Mouse (Mus musculus) hindbrain, embryonic 14.5 days (tissue): ENCODE results near the gene Dhrs7. TPM values are rescaled to one million over a fixed set of nuclear protein-coding genes. Genes with fewer than 3 reads are reported as not detected.
"Not testable (repeated sequence)": the region's sequence is repeated elsewhere in the genome, so short reads cannot be mapped to it uniquely, and the experiment has no call there.

Source experiments
- ATAC-seq: fragments of 200-750 bp; cut with Nextera tagmentation; 2 replicates; pipeline ENCODE4 v1.8.0; 2017; ENCODE audit warnings: moderate number of reproducible peaks, mild to moderate bottlenecking, moderate TSS enrichment, moderate library complexity; ENCODE audit not compliant: low FRiP score
- DNase-seq: peaks from one replicate; pipeline ENCODE4 v3.0.0-alpha.2; 2015; ENCODE audit warnings: low spot score
- H3K27ac ChIP-seq: fragments of 300-500 bp; sonication (generic); 2 replicates; pipeline ENCODE4 v1.5.1; 2014; ENCODE audit warnings: mild to moderate bottlenecking, moderate library complexity
- H3K27me3 ChIP-seq: fragments of 300-500 bp; sonication (generic); 2 replicates; pipeline ENCODE4 v1.6.1; 2014; ENCODE audit warnings: mild to moderate bottlenecking, low read length, mixed read lengths; ENCODE audit not compliant: control insufficient read depth, insufficient read depth
- H3K36me3 ChIP-seq: fragments of 300-500 bp; sonication (generic); replicated peaks from 2 replicates; pipeline ENCODE4 v1.6.1; 2014; ENCODE audit not compliant: control insufficient read depth, insufficient read depth
- H3K4me1 ChIP-seq: fragments of 300-500 bp; sonication (generic); replicated peaks from 2 replicates; pipeline ENCODE4 v1.6.1; 2014; ENCODE audit warnings: antibody characterized with exemption, low read length, mixed read lengths; ENCODE audit not compliant: control insufficient read depth, insufficient read depth
- H3K4me2 ChIP-seq: fragments of 300-500 bp; sonication (generic); replicated peaks from 2 replicates; pipeline ENCODE4 v1.6.1; 2014; ENCODE audit warnings: mild to moderate bottlenecking, moderate library complexity
- H3K4me3 ChIP-seq: fragments of 300-500 bp; sonication (generic); replicated peaks from 2 replicates; pipeline ENCODE4 v1.5.1; 2014; ENCODE audit warnings: mild to moderate bottlenecking, low read length
- H3K9ac ChIP-seq: fragments of 300-500 bp; sonication (generic); 2 replicates; pipeline ENCODE4 v1.6.1; 2014
- H3K9me3 ChIP-seq: fragments of 300-500 bp; sonication (generic); 2 replicates; pipeline ENCODE4 v1.6.1; 2016; ENCODE audit warnings: low read length; ENCODE audit not compliant: control insufficient read depth
- WGBS: fragments of 180-500 bp; shearing (Covaris S2); extraction: QIAGEN DNeasy Blood & Tissue Kit; methylation state at CpG from one replicate; pipeline ENCODE4 v1.1.7; 2014; 5-methylcytosine and 5-hydroxymethylcytosine counted together
- polyA plus RNA-seq: library from polyadenylated mRNA; unstranded; fragments of >200 nt; fragmentation: Nextera tagmentation; extraction: Ambion mirVana; gene quantifications from 2 replicates; pipeline ENCODE4 v1.2.1, GENCODE M21; 2014

Dhrs7 gene
- polyA plus RNA-seq, 1 experiment from 2014 or later, result 15.8 TPM

GRCm38 (mm10) chr12:72686566-72686965, 21.9 kb upstream of the Dhrs7 start:
- H3K4me3 ChIP-seq, H3K36me3 ChIP-seq, ATAC-seq, H3K27ac ChIP-seq, H3K4me1 ChIP-seq, H3K9me3 ChIP-seq, H3K9ac ChIP-seq, H3K27me3 ChIP-seq, H3K4me2 ChIP-seq, DNase-seq: not testable (repeated sequence)
- WGBS, result 81% methylated on average over 4 of the region's 4 CpGs

DNA sequence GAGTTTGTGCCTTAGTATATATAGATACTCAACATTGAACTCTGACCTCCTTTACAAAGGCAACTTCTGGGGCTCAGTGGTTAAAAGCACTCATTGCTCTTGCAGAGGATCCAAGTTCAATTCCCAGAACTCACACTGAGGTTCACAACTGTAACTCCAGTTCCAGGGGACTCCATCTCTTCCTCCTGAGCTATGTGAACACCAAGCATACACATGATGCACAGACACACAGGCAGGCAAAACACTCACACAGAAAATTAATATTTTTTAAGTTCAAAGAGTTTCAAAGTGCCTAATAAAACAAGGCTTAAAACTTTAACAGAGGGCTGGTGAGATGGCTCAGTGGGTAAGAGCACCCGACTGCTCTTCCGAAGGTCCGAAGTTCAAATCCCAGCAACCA, 18.9 kb upstream of the Dhrs7 start:
- no peaks in the 10 kb centered on the region for H3K36me3 ChIP-seq
- no peak for ATAC-seq
- no peak overlapping the region for H3K27ac ChIP-seq
- H3K4me1 ChIP-seq, result no peaks in the 10 kb centered on the region
- no peak overlapping the region for H3K9ac ChIP-seq
- H3K4me2 ChIP-seq, result no peak overlapping the region
- DNase-seq, result no peak
- no peaks in the 10 kb centered on the region for H3K9me3 ChIP-seq
- 98% methylated on average over 3 of the region's 3 CpGs for WGBS
- no peak overlapping the region for H3K4me3 ChIP-seq
- no peaks in the 10 kb centered on the region for H3K27me3 ChIP-seq

DNA sequence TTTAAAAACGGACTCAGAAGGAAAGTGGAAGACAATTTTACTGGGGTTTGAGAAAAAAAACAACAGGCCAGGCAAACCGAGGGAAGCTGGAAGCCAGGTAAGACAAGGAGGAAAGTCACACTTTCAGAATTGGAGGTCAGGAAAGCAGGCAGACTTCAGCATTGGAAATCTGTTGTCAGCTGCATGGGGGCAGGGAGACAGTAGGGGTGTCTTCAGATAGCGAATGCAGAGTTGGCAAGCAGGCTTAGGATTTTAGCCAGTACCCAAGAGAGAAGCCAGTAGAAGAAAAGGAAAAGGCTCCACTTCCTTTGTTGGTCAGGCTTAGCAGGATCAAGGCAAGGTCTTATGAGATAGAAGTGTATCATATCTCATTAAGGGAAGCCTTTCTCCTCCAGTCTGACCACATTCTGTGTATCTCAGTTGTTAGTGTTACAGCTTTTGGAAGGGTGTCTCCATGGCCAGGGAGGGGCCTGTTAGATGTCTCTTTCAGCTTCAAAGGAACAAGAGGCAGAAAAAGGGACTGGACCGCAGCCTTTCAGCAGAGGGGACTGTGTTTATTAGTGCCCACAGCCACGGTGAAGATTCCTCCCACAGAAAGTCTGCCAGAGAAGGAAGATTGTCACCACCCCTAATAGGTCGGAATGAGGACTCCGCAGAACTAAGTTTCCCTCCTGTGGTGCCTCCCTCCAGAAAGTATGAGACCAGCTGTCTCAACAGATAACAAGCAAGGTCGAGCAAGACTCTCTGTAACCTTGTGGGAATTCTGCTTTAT, 18.0 kb upstream of the Dhrs7 start:
- no peak overlapping the region for H3K4me2 ChIP-seq
- ATAC-seq, result no peak

DNA sequence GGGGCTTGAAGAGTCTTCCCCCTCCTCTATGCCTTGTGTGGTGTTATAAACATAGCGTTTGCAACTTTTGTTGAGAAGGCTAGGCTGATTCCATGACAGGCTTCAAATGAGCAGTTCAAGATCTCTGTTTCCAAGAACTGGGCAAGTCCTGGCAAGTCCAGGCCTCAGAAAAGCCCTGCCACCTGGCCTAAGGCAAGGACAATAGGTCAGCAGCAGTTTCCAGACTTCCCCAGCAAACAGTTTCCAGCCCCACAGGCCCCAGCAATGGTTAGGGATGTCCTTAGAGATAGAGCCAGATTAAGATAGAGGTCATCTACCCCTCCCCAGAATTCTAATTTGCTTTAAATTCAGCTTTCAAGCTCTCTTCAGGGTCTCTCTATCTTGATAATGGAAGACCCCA, 17.2 kb upstream of the Dhrs7 start:
- H3K27ac ChIP-seq, result no peak overlapping the region
- ATAC-seq, result no peak
- DNase-seq, result no peak
- H3K9ac ChIP-seq, result no peak overlapping the region
- H3K4me2 ChIP-seq, result no peak overlapping the region
- no peaks in the 10 kb centered on the region for H3K27me3 ChIP-seq
- 97% methylated on average over 1 of the region's 1 CpGs for WGBS
- H3K9me3 ChIP-seq, result no peaks in the 10 kb centered on the region
- H3K4me1 ChIP-seq, result no peaks in the 10 kb centered on the region
- no peaks in the 10 kb centered on the region for H3K36me3 ChIP-seq
- no peak overlapping the region for H3K4me3 ChIP-seq

More for the DNA sequence above, 18.0 kb upstream of the Dhrs7 start:
- no peaks in the 10 kb centered on the region for H3K9me3 ChIP-seq
- H3K27ac ChIP-seq, result no peak overlapping the region
- H3K9ac ChIP-seq, result no peak overlapping the region
- WGBS, result 61% methylated on average over 8 of the region's 8 CpGs
- no peaks in the 10 kb centered on the region for H3K36me3 ChIP-seq
- no peak overlapping the region for H3K4me3 ChIP-seq
- no peaks in the 10 kb centered on the region for H3K27me3 ChIP-seq
- DNase-seq, result no peak
- no peaks in the 10 kb centered on the region for H3K4me1 ChIP-seq

GRCm38 (mm10) chr12:72679635-72680034, 14.9 kb upstream of the Dhrs7 start:
- no peak overlapping the region for H3K9ac ChIP-seq
- H3K4me3 ChIP-seq, result no peak overlapping the region
- H3K4me1 ChIP-seq, result no peaks in the 10 kb centered on the region
- H3K36me3 ChIP-seq, result no peaks in the 10 kb centered on the region
- H3K27me3 ChIP-seq, result no peaks in the 10 kb centered on the region
- H3K4me2 ChIP-seq, result no peak overlapping the region
- no peak overlapping the region for H3K27ac ChIP-seq
- ATAC-seq (no peak), DNase-seq (no peak)
- H3K9me3 ChIP-seq, result no peaks in the 10 kb centered on the region
- 80% methylated on average over 3 of the region's 3 CpGs for WGBS

DNA sequence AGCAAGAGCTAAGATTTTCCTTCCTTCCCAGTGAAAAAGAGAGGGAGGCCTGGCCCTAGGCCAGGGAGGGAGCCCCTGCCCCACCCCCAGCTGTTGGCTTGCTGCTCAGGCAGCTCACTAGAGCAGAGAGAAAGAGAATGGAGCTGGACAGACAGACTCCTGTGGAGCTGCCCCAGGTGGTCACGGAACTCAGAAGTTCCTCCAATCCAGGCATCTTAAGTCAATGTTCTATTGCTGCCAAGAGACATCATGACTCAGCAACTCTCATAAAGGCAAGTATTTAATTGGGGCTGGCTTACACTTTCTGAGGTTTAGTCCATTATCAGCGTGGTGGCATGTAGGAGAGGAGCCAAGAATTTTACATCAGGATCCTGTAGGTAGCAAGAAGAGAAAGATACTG, 10.1 kb upstream of the Dhrs7 start:
- WGBS, result 61% methylated on average over 2 of the region's 2 CpGs
- Histone ChIP-seq H3K4me3 (no peak overlapping the region), H3K9me3 (no peaks in the 10 kb centered on the region), H3K4me2 (no peak overlapping the region), H3K9ac (no peak overlapping the region), H3K4me1 (no peaks in the 10 kb centered on the region), H3K27me3 (no peaks in the 10 kb centered on the region), H3K36me3 (no peaks in the 10 kb centered on the region), H3K27ac (no peak overlapping the region)
- DNase-seq (no peak), ATAC-seq (no peak)

DNA sequence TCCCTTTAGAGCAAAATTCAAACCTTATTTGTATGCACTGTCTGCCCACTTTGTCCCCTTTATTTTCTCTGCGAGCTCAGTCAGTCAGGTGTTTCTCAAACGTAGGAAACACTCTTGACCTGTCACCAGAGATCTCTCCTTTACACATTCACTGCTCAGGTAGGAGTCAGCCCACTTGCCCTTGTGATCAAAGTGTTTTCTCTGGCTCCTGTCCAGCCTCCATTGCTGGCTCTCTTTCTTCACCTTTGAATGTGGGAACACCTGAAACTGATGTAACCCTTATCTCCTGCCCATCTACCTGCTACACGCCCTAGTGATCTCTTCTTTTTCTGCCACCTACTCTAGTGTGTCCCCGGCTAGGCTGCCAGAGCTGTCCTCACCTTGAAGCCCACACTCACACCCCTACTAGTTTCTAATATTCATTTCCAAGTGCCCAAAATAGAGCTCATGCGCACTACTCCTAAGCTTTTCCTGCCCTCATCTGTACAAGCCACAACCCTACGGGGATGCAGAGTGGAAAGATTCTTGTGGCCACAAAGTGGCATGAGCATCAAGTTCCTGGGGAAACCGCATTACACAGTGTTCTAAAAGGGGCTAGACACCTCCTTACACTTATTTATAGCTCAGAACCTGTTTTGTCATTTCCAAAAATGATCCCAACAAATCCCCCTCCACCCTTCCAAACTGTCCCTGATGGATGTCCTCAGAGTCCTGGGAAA, 9.5 kb upstream of the Dhrs7 start:
- WGBS, result 82% methylated on average over 7 of the region's 7 CpGs
- Histone ChIP-seq H3K9me3 (no peaks in the 10 kb centered on the region), H3K9ac (no peak overlapping the region), H3K27ac (no peak overlapping the region), H3K4me3 (no peak overlapping the region), H3K4me1 (no peaks in the 10 kb centered on the region), H3K36me3 (no peaks in the 10 kb centered on the region), H3K27me3 (no peaks in the 10 kb centered on the region), H3K4me2 (no peak overlapping the region)
- DNase-seq (no peak), ATAC-seq (no peak)

GRCm38 (mm10) chr12:72671516-72672135, 6.9 kb upstream of the Dhrs7 start:
- ATAC-seq, result no peak
- no peaks in the 10 kb centered on the region for H3K27me3 ChIP-seq

GRCm38 (mm10) chr12:72670921-72671320, 6.2 kb upstream of the Dhrs7 start:
- DNase-seq, result no peak
- H3K4me2 ChIP-seq, result no peak overlapping the region
- H3K4me3 ChIP-seq, result no peak overlapping the region
- no peak overlapping the region for H3K27ac ChIP-seq
- no peaks in the 10 kb centered on the region for H3K4me1 ChIP-seq
- no peaks in the 10 kb centered on the region for H3K36me3 ChIP-seq
- no peak overlapping the region for H3K9ac ChIP-seq
- WGBS, result 96% methylated on average over 8 of the region's 8 CpGs
- no peak for ATAC-seq
- no peaks in the 10 kb centered on the region for H3K27me3 ChIP-seq
- H3K9me3 ChIP-seq, result no peaks in the 10 kb centered on the region

More at GRCm38 (mm10) chr12:72671516-72672135, 6.9 kb upstream of the Dhrs7 start:
- Histone ChIP-seq H3K4me2 (no peak overlapping the region), H3K27ac (no peak overlapping the region), H3K4me3 (no peak overlapping the region), H3K9me3 (no peaks in the 10 kb centered on the region), H3K36me3 (no peaks in the 10 kb centered on the region), H3K9ac (no peak overlapping the region), H3K4me1 (no peaks in the 10 kb centered on the region)
- WGBS, result 95% methylated on average over 6 of the region's 6 CpGs
- no peak for DNase-seq
